Mouse (Mus musculus): ENCODE measurements around the gene Cd151. TPM values are rescaled to one million over a fixed set of nuclear protein-coding genes. Genes with fewer than 3 reads are reported as not detected.

Cd151 gene
- polyA plus RNA-seq, 1 experiment from 2014 or later, result 49.6 TPM

DNA sequence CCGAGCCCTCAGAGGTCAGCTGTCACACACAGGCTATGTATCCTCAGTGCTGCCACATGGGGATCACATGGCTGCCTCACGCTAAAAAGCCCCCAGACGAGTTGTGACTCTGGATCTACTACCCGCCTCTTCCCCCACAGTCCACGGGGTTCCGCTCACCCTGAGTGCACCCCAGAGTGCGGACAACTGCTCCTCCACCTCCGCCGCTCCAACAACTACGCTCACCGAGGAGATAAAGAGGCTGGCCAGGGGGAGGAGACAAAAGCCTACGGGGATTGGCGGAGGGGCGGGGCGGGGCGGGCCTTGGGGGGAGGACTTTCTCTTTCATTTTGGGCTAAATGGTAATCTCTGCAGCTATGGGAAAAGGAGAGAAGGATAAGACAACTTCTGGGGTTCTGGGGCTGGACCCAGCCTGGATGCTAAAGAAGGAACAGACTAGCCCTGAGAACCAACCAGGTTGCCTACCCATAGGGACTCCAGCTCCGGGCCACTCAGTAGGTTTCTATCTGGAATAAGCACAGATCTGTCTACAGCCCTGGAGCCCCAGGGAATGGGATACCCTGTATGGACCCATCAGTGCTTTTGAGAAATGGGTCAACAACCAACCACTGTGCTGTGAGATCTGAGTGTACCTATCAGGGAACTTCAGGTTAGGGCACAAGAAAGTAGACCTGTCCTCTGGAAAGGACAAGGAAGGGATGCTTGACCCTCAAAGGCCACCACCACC is 31.9 kb upstream of the Cd151 start:
- H3K4me1 ChIP-seq (ENCODE audit: insufficient read depth, low read depth, low read length), result peaks cover 16% of the 10 kb centered on the region
- TF ChIP-seq CTCF (IDR thresholded peaks at IDR 0.05) (no peak), EP300 (IDR thresholded peaks at IDR 0.05) (no peak)
- H3K27me3 ChIP-seq (replicated peaks; ENCODE audit: insufficient read depth, low read length), result no peaks in the 10 kb centered on the region
- H3K36me3 ChIP-seq (ENCODE audit: insufficient read depth, low read length), result no peaks in the 10 kb centered on the region; the same call in 1 of the 2 replicates
- H3K9ac ChIP-seq (replicated peaks; ENCODE audit: low read depth), result peak overlapping the region; percentile 16; the same call in 1 of the 2 replicates
- no peaks in the 10 kb centered on the region for H3K9me3 ChIP-seq (ENCODE audit: low read length)
- H3K27ac ChIP-seq (ENCODE audit: low read length), result peak overlapping the region; percentile 38; the same call in 1 of the 2 replicates
- peak overlapping the region; percentile 69 for H3K4me2 ChIP-seq (replicated peaks; ENCODE audit: low read depth, low read length)
- DNase-seq (ENCODE audit: low spot score) (peak; percentile 89), ATAC-seq (peak; percentile 47)
- WGBS, result 5% methylated on average over 17 of the region's 17 CpGs
- peak overlapping the region; percentile 46 for H3K4me3 ChIP-seq (ENCODE audit: low read depth, low read length)

DNA sequence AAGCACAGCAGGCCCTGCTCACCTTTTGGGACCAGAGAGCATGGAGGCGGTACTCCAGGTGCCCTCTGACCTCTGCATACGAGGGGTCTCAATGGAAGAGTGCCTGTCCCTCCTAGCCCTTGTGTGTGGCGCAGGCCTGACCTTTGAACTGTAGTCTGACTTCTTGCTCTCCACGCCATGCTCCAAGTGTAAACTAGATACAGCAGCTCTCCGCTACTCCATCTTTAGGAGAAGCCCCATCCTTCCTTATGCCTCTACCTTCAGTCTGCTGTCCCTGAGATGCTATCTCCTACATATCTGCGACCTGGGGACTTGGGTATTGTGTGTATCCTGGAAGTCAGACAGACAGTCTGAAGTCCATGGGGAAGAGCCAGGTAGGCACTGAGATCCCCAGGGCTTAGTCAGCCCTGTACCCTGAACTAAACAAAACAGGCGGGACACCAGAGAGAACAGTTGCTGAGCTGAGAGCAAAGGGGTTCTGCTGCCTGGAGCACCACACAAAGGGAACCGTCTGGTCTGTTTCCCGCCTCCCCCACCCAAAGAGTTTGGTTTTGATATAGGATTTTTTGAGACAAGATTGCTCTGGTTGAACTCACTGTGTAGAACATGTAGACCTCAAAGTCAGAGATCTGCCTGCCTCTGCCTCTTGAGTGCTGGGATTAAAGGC is 31.2 kb upstream of the Cd151 start:
- 82% methylated on average over 9 of the region's 9 CpGs for WGBS
- no peak for DNase-seq (ENCODE audit: low spot score)
- TF ChIP-seq CTCF (IDR thresholded peaks at IDR 0.05), result no peak
- no peak for TF ChIP-seq EP300 (IDR thresholded peaks at IDR 0.05)
- Histone ChIP-seq H3K27me3 (replicated peaks; ENCODE audit: insufficient read depth, low read length) (no peaks in the 10 kb centered on the region), H3K4me2 (replicated peaks; ENCODE audit: low read depth, low read length) (no peak overlapping the region), H3K9me3 (ENCODE audit: low read length) (no peaks in the 10 kb centered on the region), H3K27ac (ENCODE audit: low read length) (no peak overlapping the region), H3K4me3 (ENCODE audit: low read depth, low read length) (no peak overlapping the region), H3K4me1 (ENCODE audit: insufficient read depth, low read depth, low read length) (peaks cover 20% of the 10 kb centered on the region), H3K9ac (replicated peaks; ENCODE audit: low read depth) (no peak overlapping the region), H3K36me3 (ENCODE audit: insufficient read depth, low read length) (no peaks in the 10 kb centered on the region; the same call in 1 of the 2 replicates)
- ATAC-seq, result no peak

DNA sequence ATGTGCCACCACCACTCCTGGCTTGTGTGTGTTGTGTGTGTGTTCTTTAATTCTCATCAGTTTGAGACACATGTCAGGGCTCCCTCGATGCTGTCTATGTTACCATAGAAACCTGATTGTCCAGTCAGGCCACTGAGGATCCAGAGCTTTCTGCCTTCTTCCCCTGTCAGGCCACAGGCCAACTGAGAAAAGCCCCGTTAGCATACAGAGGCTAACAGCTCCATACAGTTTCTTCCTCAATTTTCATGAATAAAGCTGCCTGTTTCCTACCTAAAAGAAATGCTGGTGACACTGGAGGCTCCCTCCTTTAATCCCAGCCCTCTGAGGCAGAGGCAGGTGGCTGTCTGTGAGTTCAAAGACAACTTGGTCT is 30.7 kb upstream of the Cd151 start:
- Histone ChIP-seq H3K9ac (replicated peaks; ENCODE audit: low read depth) (no peak overlapping the region), H3K4me1 (ENCODE audit: insufficient read depth, low read depth, low read length) (peaks cover 20% of the 10 kb centered on the region), H3K9me3 (ENCODE audit: low read length) (no peaks in the 10 kb centered on the region), H3K4me3 (ENCODE audit: low read depth, low read length) (peak overlapping the region; percentile 65; the same call in 1 of the 2 replicates), H3K27me3 (replicated peaks; ENCODE audit: insufficient read depth, low read length) (no peaks in the 10 kb centered on the region), H3K4me2 (replicated peaks; ENCODE audit: low read depth, low read length) (peak overlapping the region; percentile 86), H3K27ac (ENCODE audit: low read length) (no peak overlapping the region), H3K36me3 (ENCODE audit: insufficient read depth, low read length) (no peaks in the 10 kb centered on the region; the same call in 1 of the 2 replicates)
- 50% methylated on average over 2 of the region's 2 CpGs for WGBS
- no peak for DNase-seq (ENCODE audit: low spot score)
- no peak for ATAC-seq
- TF ChIP-seq CTCF (IDR thresholded peaks at IDR 0.05) (no peak), EP300 (IDR thresholded peaks at IDR 0.05) (no peak)

DNA sequence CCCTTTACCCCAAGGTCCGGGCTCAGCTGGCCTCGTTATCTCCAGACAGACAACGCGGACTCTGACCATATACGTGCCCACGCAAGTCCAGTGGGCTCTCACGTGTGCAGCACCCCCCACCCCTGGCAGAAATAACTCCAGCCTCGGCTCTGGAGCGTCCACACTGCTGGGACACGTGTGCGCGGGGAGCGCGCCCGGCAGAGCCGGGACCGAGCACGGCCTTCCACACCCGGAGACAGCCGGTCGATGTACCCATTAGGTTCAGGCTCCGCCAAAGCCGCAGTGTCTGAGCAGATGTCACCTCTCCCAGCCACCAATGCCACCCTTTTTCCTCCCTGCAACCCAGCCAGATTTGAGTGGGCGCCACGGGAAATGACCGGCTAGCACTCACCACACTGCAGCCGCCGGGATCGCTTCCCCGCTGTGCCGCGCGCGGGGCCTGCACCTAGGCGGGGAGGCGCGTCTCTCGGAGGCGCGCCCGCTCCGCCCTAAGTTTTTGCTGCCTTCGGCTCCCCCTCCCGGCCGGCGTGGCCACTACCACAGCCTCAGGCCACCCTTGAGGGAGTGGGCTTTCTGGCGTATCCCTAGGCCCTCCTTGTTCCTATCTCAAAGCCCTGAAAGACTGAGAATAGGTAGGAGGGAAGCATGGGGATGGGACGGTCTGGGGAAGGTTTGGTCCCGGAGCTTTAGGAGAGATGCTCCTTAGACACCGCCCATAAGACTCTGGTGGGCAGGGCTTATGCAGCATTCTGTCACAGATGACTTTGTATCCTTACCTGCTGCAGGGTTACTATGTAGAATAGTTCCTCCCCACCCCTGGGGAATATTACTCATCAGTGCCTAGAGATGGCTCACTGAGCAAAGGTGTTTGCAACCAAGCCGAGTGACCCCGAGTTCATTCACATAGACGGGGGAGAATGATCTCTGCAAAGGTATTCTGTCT is 29.7 kb upstream of the Cd151 start, which contains the start of gene Slc25a22:
Slc25a22 (minus strand) TSS at position 715 of the 943 bp plus-strand sequence.
- DNase-seq (ENCODE audit: low spot score) (peak; percentile 87), ATAC-seq (peak; percentile 86)
- Histone ChIP-seq H3K27ac (ENCODE audit: low read length) (0 out of 2 replicates have a peak within 1 kb of the TSS, but pooled peaks have one; percentile 20), H3K4me2 (replicated peaks; ENCODE audit: low read depth, low read length) (peak within 1 kb of the TSS; percentile 86), H3K27me3 (replicated peaks; ENCODE audit: insufficient read depth, low read length) (no peaks in the 10 kb centered on the region), H3K4me3 (ENCODE audit: low read depth, low read length) (peak within 1 kb of the TSS; percentile 65), H3K9me3 (ENCODE audit: low read length) (no peaks in the 10 kb centered on the region), H3K4me1 (ENCODE audit: insufficient read depth, low read depth, low read length) (peaks cover 20% of the 10 kb centered on the region), H3K36me3 (ENCODE audit: insufficient read depth, low read length) (no peaks in the 10 kb centered on the region), H3K9ac (replicated peaks; ENCODE audit: low read depth) (peak within 1 kb of the TSS; percentile 36)
- TF ChIP-seq EP300 (IDR thresholded peaks at IDR 0.05), result no peak
- peak; percentile 83 for TF ChIP-seq CTCF (IDR thresholded peaks at IDR 0.05)
- 5% methylated on average over 52 of the region's 53 CpGs for WGBS

DNA sequence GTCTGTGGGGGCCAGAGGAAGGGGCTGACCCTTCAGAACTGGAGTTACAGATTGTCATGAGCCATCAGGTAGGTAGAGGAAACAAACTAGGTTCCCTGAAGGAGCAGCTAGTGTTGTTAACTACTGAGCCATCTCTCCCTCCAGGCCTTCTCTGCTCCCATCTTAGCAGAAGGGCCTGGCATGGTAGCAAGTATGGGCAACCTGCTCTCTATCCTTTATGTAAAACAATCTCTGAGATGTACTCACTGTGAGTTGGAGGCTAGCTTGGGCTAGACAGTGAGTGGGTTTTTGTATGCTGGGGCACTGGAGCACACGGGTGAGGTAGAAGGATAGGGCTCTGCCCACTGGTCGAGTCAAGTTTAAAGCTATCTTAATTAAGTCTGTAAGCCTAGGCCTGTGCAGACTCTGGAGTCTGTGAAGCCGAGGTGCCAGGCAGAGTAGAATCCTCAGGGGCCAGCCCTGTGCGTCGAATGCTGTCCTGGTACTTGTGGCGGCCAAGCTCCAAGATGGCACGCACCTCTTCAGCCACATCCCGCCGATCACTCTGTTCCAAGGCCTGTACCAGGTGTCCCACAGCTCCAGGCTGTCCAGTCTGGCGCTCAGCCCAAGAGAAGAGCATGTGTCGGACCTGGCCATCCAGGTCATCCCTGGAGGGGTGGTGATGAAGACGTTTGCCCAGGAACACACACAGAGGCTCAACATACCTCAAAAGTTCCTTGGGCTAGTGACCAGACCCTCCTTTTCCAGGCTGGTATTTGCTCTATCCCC is 28.8 kb upstream of the Cd151 start:
- no peak for ATAC-seq
- H3K4me3 ChIP-seq (ENCODE audit: low read depth, low read length), result no peak overlapping the region
- H3K27ac ChIP-seq (ENCODE audit: low read length), result no peak overlapping the region
- H3K36me3 ChIP-seq (ENCODE audit: insufficient read depth, low read length), result no peaks in the 10 kb centered on the region
- DNase-seq (ENCODE audit: low spot score), result no peak
- H3K27me3 ChIP-seq (replicated peaks; ENCODE audit: insufficient read depth, low read length), result no peaks in the 10 kb centered on the region
- H3K4me2 ChIP-seq (replicated peaks; ENCODE audit: low read depth, low read length), result no peak overlapping the region
- no peak for TF ChIP-seq CTCF (IDR thresholded peaks at IDR 0.05)
- TF ChIP-seq EP300 (IDR thresholded peaks at IDR 0.05), result no peak
- peaks cover 25% of the 10 kb centered on the region for H3K4me1 ChIP-seq (ENCODE audit: insufficient read depth, low read depth, low read length)
- 90% methylated on average over 12 of the region's 12 CpGs for WGBS
- no peak overlapping the region for H3K9ac ChIP-seq (replicated peaks; ENCODE audit: low read depth)
- H3K9me3 ChIP-seq (ENCODE audit: low read length), result no peaks in the 10 kb centered on the region

All from lung, postnatal 0 days (tissue).